Mouse (Mus musculus): Measurements from ENCODE around the gene Wdcp. TPM values are rescaled to one million over a fixed set of nuclear protein-coding genes. Genes with fewer than 3 reads are reported as not detected.

Gene Wdcp
- total RNA-seq, 4 experiments from 2014 or later: 10.1 to 13.0 (median 11.5) TPM

Other genes with a start within 250 kb of the Wdcp start
- under 1 TPM in 3 of 4 experiments, not detected in 1; 0.28 to 0.59 (median 0.48) TPM for gene Fam228a, start 104.9 kb upstream of the Wdcp start, total RNA-seq (2022)
- 1 to 10 TPM in 3 of 4 experiments, under 1 TPM in 1; 0.75 to 3.7 (median 2.6) TPM for gene Pfn4, start 74.3 kb upstream of the Wdcp start, total RNA-seq (2022)
- 1 to 10 TPM; 4.6 to 8.1 (median 6.3) TPM for gene Fam228b, start 74.0 kb upstream of the Wdcp start, total RNA-seq (2022)
- gene Sf3b6, start 25.8 kb upstream of the Wdcp start, total RNA-seq (2022): 100 to 1,000 TPM in 3 of 4 experiments, 10 to 100 TPM in 1; 98.9 to 114 (median 103) TPM
- 10 to 100 TPM in 1 of 4 experiments, 1 to 10 TPM in 3; 2.8 to 16.0 (median 7.2) TPM for gene Fkbp1b, start 1.7 kb upstream of the Wdcp start, total RNA-seq (2022)
- gene Mfsd2b, start 31.1 kb downstream of the Wdcp start, total RNA-seq (2022): 1 to 10 TPM in 1 of 4 experiments, under 1 TPM in 3; 0.67 to 1.8 (median 0.83) TPM
- gene Ubxn2a, start 64.4 kb downstream of the Wdcp start, total RNA-seq (2022): 10 to 100 TPM; 38.2 to 49.6 (median 42.1) TPM
- gene Atad2b, start 74.0 kb downstream of the Wdcp start, total RNA-seq (2022): 10 to 100 TPM; 22.5 to 31.4 (median 25.5) TPM

Data from adrenal gland, adult 8-10 months (tissue).